Mouse (Mus musculus): ENCODE data around the gene Reep1.
"Not testable (repeated sequence)": the region's sequence is repeated elsewhere in the genome, so short reads cannot be mapped to it uniquely, and the experiment has no call there.

Gene Reep1

GRCm38 (mm10) chr6:71840597-71841290 is 133.4 kb downstream of the Reep1 start:
- DNase-seq (ENCODE audit: low spot score) = no peak

- DNase-seq (ENCODE audit: low spot score) = not testable (repeated sequence)
Measured at GRCm38 (mm10) chr6:71846906-71847305, 139.5 kb downstream of the Reep1 start.
